Mouse (Mus musculus) T-cell, adult 66 days (primary cell): Measurements from ENCODE around the gene Mtr. TPM values are rescaled to one million over a fixed set of nuclear protein-coding genes. Genes with fewer than 3 reads are reported as not detected.

Experiments
- total RNA-seq, 2 experiments: library from RNA; stranded (reverse); gene quantifications; 3 replicates in 1 of 2; 4 replicates in 1 of 2; pipeline ENCODE4 v1.2.4; 2023

Gene Mtr
- 10 to 100 TPM; 40.1 to 49.7 TPM for total RNA-seq

DNA sequence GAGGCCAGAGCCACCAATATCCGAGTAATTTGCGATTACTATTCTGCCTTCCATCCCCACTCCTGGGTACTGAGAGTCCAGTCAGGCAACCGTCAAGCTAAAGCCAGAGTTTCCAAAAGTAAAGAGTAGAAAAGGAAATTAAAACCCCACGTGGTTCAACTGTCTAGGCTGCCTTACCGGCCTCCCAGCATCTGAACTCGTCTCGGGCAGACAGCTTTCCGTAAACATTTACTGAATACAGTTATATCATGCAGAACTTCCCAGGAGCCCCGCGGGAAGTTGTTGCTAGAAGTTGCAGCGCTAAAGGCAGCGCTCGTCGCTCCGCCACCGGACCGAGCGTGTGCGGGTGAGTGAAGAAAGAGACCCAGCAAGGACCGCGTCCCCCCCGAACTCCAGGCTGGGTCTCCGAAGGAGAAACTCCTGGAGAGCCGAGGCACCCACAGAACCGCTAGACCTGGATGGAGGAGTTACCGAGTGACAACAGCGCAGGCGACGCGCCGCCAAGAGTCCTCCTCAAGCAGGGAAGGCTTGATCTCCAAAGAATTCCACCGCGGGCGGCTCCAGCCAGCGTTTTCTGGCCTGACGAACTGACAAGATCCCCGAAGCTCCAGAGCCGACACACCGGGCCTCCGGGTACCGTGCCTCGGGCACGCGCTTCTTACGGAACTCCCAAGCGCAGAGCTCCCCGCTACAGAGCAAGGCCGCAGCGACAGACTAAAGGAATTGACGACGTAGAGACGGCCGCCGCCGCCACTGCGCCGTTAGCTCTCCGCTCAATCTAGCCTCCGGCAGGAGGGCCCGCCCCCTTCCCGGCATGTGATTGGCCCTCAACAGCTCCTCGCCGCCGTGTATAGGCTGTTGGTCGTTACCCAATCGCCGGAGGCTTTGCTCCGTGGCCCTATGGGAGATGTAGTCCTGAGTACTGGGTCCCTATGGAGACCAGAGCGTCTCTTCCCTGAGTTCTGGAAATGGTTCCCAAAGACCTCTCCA, at the start of gene Mtr:
Gene Mtr, minus strand, starts transcription at position 723 of the 990 bp plus-strand sequence.

Other genes with a start within 250 kb of the Mtr start
- under 1 TPM; 0.24 to 0.55 TPM for gene Ryr2, start 151.2 kb downstream of the Mtr start, total RNA-seq
- 10 to 100 TPM; 23.2 to 23.6 TPM for gene Actn2, start 82.6 kb upstream of the Mtr start, total RNA-seq
- gene Heatr1, start 136.9 kb upstream of the Mtr start, total RNA-seq: 100 to 1,000 TPM in 1 of 2 experiments, 10 to 100 TPM in 1; 95.4 to 104 TPM
- gene Lgals8, start 206.8 kb upstream of the Mtr start, total RNA-seq: 10 to 100 TPM; 92.8 to 94.4 TPM